Mouse (Mus musculus) gastrocnemius, adult 2 months (tissue): ENCODE results near the gene Npcd. TPM values are rescaled to one million over a fixed set of nuclear protein-coding genes. Genes with fewer than 3 reads are reported as not detected.

Experiments used
- DNase-seq: peaks from one replicate; pipeline ENCODE4 v3.0.0; 2022
- H3K27ac ChIP-seq: fragments of 200-600 bp; 2 replicates; pipeline ENCODE4 v1.8.1; 2022; ENCODE audit warnings: mild to moderate bottlenecking
- H3K4me3 ChIP-seq: fragments of 200-600 bp; 2 replicates; pipeline ENCODE4 v1.8.1; 2022; ENCODE audit warnings: mild to moderate bottlenecking, moderate library complexity
- CTCF ChIP-seq: fragments of 200-600 bp; IDR thresholded peaks from 2 replicates; pipeline ENCODE4 v1.8.1; 2022; ENCODE audit warnings: antibody characterized with exemption, mild to moderate bottlenecking, moderate library complexity
- intact Hi-C: fragments of 180-260 bp; cut with DNase I; formaldehyde crosslinking; loops from one replicate; pipeline ENCODE4 v1.15.1; 2025
- total RNA-seq, 2 experiments: library from RNA; stranded (reverse); gene quantifications; 2 replicates each; pipeline ENCODE4 v1.2.3; 2021

Gene Npcd
- total RNA-seq, 2 experiments from 2014 or later: 0.22 to 0.38 TPM

DNA sequence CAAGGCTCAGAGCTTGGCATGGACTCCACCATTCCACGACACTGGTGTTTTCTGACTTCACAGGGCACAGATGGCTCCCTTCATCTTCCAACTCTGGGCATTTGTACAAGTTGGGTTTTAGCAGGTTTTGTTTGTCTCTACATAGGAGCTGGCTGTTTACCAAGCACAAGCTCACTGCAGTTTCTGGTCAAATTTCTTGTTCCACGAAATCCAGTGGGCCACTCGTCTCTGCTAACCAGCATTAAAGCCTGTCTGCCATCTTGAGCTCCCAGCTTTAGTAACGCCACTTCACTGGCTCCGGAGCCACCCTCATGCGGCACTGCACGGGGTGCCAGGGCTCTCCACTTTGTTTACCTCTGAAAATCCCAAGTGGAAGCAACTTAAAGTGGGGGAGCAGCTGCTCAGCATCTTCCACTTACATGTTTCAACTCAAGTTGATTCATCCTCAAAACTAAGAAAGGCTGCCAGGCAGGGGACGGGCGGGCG is 67.4 kb downstream of the Npcd start:
- no peak for DNase-seq
- TF ChIP-seq CTCF: no peak
- Histone ChIP-seq H3K27ac (no peak overlapping the region), H3K4me3 (no peak overlapping the region)
- intact Hi-C loops: no loop called here

DNA sequence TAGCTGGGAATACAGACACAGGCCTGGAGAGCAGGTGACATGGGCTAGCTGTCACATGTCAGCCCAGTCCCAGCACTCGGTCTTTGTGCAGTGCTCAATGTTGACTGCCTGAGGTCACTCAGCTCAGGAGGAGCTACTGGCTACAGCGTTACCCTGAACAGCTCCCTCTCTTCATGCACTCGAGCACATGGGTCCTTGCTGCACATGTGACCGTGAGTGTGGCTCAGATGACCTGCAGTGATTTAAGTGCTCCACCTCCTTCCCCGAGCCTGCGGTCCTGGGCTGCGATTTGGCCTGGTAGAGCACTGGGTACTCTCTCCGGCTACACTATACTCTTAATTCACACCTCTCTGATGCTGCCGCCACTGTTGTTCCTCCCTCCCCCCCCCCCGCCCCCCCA is 67.9 kb downstream of the Npcd start:
- H3K27ac ChIP-seq: no peak overlapping the region
- no peak for TF ChIP-seq CTCF
- intact Hi-C loops: no loop called here
- DNase-seq: no peak
- H3K4me3 ChIP-seq: no peak overlapping the region

DNA sequence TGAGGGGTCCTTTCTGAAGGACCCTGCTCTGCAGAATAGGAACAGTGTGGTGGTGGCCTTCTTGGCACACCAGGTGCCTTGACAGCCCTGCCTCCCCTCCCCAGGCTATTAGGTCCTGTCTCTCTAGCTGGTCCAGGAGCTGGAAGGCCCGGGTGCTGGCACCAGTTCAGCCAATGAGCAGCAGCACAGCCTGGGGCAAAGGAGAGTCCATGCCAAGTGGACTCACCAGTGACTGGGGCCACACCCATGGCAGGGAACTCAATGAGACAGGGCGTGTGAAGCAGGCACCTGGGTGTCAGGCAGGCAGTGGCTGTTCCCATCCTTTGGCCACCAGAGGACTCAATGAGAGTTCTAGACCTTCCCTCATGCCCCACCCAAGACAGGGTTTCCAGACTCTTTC is 68.7 kb downstream of the Npcd start:
- H3K4me3 ChIP-seq: no peak overlapping the region
- no peak for TF ChIP-seq CTCF
- intact Hi-C loops: no loop called here
- no peak overlapping the region; the same call in 1 of the 2 replicates for H3K27ac ChIP-seq
- no peak for DNase-seq

DNA sequence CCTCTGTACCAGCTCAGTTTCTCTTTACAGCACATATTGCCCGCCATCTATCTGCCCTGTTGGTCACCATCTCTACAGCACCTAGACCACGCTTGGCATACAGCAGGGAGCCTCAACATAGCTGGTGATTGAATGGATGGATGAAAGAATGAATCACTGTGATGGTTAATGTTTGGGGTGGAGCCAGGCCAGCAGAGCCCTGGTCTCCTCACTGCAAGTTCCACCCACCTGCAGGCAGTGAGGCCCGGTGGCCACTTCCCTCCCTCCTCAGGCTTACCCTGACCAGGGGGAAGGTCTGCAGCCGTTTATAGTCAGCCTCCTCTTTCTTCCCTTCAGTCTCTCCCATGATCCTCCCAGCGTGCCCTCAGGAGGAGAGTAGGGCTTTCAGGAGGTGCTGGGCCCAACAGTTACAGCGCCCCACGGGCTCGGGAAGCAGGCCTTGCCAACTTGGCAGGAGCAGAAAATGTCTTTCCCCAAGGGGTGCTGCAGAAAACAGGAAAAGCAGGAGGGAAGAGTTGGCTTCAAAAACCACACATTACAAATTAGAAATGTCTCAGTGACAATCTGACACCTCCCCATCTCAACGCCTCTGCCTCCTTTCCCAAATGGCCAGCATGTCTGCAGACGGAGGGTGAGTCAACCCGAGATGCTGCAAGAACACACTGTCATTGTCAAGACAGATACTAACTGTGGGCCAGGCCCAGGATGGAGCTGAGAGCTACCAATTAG is 69.3 kb downstream of the Npcd start:
- no peak for TF ChIP-seq CTCF
- Histone ChIP-seq H3K4me3 (no peak overlapping the region), H3K27ac (no peak overlapping the region; the same call in 1 of the 2 replicates)
- intact Hi-C loops: no loop called here
- no peak for DNase-seq

DNA sequence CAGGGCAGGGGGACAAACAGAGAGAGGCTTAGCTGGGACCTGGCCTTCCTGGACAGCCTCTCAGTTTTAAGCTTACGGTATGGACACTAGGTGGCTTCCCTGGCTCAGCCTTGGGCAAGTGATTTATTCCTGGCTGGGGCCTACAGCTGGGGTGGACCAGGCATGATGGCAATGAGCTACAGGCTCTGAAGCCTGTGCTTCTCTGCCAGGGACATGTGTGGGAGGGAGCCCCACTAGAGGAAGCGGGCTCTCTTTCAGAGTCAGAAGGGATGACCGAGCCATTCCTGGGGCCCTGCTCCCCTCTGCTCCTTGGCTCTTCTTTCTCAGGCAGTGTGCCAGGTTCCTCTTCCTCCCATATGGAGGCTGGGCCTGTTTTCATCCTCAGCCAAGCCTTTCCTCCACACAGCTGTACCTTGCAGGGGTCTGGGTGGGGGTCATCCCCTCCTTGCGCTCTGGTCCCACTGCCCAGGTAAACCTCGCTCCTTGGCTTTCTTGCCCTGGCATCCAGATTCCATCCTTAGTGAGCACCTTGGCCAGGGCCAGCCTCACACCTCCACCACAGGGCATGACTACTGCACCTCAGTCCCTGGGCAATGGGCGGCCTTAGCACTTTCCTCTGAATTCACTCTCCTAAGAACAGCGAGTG is 70.3 kb downstream of the Npcd start:
- Histone ChIP-seq H3K27ac (no peak overlapping the region), H3K4me3 (no peak overlapping the region)
- DNase-seq: no peak
- TF ChIP-seq CTCF: no peak
- intact Hi-C loops: no loop called here

DNA sequence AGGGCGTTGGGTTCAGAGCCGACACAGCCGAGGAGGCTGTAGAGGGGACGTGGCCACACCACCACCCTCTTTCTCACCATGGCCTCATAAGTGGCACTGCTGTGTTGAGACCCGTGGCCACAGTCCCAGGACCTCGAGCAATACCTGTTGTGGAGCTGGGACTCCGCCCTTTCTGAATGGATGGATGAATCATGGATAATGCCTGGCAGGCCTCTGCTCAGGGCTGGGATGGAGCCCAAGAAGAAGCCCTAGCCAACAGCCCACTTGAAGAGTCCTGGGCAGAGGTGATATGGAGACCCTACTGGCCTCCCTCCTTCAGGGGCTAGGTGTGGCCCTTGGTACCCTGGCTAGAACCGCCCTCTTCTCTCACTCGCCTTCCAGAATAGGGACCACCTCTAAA is 71.0 kb downstream of the Npcd start:
- TF ChIP-seq CTCF: no peak
- intact Hi-C loops: no loop called here

DNA sequence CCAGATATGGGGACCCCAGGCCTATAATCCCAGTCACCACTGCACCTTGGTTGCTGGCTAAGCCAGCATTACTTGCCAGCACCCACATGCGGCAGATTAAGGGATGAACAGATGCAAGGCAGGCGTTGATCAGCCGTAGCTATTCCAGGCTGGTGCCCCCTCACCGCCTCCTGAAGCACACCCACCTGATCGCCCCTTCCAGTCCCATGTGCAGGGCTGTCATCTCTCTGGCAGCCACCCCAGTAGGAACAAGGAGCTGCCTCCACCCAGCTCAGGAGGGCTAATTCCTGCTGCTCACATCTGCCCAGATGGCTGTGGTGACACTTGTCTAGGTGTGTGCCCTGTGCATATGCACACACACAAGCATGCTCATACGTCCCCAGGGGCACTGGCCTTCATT is 73.1 kb downstream of the Npcd start:
- intact Hi-C loops: no loop called here
- no peak for DNase-seq
- no peak overlapping the region for H3K4me3 ChIP-seq
- no peak for TF ChIP-seq CTCF
- no peak overlapping the region for H3K27ac ChIP-seq

More for the DNA sequence above, 71.0 kb downstream of the Npcd start:
- no peak for DNase-seq
- H3K4me3 ChIP-seq: no peak overlapping the region
- H3K27ac ChIP-seq: no peak overlapping the region

DNA sequence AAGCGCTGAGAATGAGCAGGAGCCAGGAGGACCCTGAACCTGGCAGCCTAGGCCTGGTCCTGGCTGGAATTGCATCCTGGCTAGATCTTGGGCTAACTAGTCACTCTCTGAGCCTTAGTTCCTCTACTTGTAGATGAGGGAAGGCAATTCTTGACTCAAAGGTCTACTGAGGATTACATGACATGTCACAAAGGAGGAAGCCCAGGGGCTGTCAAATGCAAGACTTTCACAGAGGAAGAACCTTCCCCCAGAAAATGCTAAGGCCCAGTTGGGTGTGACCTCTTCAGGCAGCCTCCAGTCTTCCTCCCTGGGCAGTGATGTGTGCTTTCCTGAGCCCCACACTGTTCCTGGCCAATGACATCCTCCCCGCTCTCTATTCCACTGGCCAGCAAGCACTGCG is 76.9 kb downstream of the Npcd start:
- no peak overlapping the region for H3K27ac ChIP-seq

DNA sequence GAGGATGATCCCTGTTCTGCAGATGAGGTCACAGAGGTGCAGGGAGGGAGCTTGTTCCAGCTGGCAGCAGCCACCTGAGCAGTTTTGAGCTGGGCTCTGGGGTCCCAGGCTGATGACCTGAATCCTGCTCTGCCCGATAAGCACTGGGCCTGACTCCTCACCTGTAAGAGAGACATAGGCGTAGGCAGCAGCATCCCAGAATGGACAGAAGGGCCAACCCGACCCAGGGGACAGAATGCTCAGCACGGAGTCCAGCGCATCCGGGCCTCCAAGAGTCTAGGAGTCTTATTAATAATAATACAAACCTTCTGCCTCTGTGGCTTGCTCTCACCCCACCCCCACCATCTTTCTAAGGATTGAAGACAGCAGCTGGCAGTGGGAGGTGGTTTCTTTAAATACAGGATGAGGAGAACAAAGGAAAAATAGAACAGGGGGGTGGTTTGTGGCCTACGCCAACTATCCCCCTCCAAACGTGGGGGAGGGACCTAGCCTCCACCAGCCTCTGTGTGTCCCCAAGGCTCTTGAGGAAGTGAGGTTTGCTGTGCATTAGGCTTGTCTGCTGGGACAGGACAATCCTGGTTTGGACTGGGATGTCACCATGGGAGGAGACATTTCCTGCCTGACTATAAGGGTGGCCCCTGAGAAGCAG is 77.9 kb downstream of the Npcd start:
- Histone ChIP-seq H3K4me3 (no peak overlapping the region), H3K27ac (no peak overlapping the region)
- intact Hi-C loops: loop anchor here (10.0 kb wide), 1 partner anchor 69 kb away; no protein-coding TSS in a partner anchor
- TF ChIP-seq CTCF: no peak
- no peak for DNase-seq

More for the DNA sequence above, 76.9 kb downstream of the Npcd start:
- intact Hi-C loops: loop anchor here (10.0 kb wide), 1 partner anchor 68 kb away; no protein-coding TSS in a partner anchor
- H3K4me3 ChIP-seq: no peak overlapping the region
- DNase-seq: no peak
- no peak for TF ChIP-seq CTCF

DNA sequence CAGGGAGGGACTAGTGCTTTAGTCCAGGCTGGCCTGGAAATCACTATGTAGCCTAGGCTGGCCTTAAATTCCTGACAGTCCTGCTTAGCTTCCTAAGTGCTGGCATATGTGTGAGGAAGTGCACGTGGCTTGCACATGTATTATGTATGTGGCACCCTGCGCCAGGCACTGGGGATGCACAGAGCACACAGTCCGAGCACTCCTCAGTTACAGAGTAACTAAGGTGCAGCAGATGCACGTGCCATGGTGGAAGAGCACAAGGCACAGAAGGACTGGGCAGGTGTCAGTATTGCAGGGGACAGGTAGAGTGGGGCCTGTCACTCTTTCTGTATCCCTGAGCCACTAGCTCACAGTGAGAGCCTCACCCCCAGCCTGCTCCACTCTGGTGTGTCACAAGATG is 78.9 kb downstream of the Npcd start:
- DNase-seq: no peak
- TF ChIP-seq CTCF: no peak
- intact Hi-C loops: loop anchor here (10.0 kb wide), 1 partner anchor 70 kb away; no protein-coding TSS in a partner anchor
- H3K4me3 ChIP-seq: no peak overlapping the region
- H3K27ac ChIP-seq: no peak overlapping the region

DNA sequence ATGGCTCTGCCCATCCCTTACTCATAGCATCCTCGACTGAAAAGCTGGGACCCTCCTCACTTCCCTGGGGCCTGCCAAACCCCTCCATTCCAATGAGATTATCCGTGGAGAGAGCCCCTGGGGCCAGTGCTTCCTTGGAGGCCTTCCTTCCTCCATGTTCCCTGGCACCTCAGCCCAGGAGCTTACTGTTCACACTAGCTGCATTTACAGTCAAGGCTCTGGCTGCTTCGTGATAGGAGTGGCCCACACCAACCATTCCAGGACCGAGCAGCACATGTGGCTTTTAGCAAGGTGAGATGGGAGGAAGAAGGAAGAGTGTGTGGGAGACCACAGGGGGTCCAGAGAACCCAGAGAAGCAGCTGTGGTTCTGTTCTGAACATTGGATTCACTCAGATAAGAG is 80.2 kb downstream of the Npcd start:
- TF ChIP-seq CTCF: no peak
- intact Hi-C loops: loop anchor here (10.0 kb wide), 1 partner anchor 71 kb away; no protein-coding TSS in a partner anchor
- Histone ChIP-seq H3K4me3 (no peak overlapping the region), H3K27ac (no peak overlapping the region)
- no peak for DNase-seq

DNA sequence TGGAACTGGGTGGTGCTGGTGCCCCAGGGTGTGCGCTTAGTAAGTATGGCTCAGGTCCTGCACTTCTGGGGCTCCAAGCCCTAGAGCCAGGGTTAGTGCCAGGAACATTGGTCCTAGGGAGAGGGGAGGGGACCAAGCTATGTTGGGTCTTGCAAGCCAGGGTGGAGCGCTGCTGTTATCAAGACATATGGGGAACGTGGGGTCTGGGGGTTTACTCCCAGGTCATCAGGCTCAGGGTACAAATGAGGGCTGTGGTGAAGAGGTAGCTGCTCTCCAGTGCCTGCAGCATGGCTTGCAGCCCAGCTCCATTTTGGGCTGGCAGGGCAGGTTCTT is 80.7 kb downstream of the Npcd start:
- no peak for TF ChIP-seq CTCF
- Histone ChIP-seq H3K27ac (no peak overlapping the region), H3K4me3 (no peak overlapping the region)
- no peak for DNase-seq
- intact Hi-C loops: loop anchor here (10.0 kb wide), 1 partner anchor 71 kb away; no protein-coding TSS in a partner anchor
